Mouse (Mus musculus) cerebellum, adult 9-10 months (tissue): Measurements from ENCODE around the gene Nupr1l.
"Not testable (repeated sequence)": the region's sequence is repeated elsewhere in the genome, so short reads cannot be mapped to it uniquely, and the experiment has no call there.

Experiments
- DNase-seq: peaks from one replicate; pipeline ENCODE4 v3.0.0; 2022

Nupr1l gene

DNA sequence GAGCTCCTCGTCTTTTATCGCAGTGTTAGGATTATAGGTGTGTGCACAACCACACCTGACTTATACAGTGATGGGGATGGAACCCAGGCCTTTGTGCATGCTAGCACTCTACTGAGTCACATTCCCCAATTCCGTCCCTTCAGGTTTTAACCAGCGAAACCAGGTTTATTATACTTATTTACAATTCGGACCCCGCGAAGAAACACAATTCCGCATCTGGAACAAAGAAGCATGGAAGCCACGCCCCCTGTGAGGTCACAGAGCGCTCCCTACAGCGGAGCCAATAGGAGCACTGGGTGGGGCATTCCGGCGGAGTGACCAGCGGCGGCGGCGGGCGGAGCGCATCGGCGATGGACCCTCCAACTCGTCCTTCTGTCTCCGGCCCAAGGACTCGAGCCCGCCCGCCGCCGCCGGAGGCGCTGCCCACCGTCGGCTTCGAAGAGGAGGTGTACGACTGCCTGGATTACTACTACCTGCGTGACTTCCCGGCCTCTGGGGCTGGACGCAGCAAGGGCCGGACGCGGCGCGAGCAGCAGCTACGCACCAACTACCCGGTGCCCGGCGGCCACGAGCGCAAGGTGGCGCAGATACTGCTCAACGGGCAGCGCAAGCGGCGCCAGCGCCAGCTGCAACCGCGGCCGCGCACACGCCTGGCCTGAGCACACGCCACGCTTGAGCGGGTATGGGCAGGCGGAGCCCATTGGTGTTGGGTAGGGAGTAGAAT is at the start of gene Nupr1l:
Gene Nupr1l, plus strand, starts transcription at position 299 of the 724 bp plus-strand sequence.
- peak; percentile 85 for DNase-seq

GRCm38 (mm10) chr5:129862325-129862724 is 46.0 kb upstream of the Nupr1l start:
- DNase-seq = no peak

- no peak for DNase-seq
Measured at GRCm38 (mm10) chr5:129864467-129864866, 43.9 kb upstream of the Nupr1l start.

DNA sequence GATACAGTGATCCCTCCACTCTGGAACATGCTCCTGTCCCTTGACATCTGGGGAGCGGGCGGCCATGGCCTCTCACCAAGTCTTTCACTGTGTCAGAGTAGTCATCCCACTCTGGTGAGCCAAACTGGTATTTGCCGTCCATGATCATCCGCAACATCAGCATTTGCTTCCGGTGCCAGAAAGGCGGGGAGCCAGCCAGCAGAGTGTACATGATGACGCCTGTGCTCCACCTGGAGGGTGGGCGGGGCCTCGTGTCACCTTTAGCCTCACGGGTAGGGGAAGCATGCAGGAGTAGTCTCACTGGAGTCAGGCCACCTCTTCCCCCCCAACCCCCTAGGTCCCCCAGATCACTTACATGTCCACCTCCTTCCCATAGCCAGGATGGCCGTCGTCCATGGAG is 42.5 kb upstream of the Nupr1l start:
- no peak for DNase-seq

DNA sequence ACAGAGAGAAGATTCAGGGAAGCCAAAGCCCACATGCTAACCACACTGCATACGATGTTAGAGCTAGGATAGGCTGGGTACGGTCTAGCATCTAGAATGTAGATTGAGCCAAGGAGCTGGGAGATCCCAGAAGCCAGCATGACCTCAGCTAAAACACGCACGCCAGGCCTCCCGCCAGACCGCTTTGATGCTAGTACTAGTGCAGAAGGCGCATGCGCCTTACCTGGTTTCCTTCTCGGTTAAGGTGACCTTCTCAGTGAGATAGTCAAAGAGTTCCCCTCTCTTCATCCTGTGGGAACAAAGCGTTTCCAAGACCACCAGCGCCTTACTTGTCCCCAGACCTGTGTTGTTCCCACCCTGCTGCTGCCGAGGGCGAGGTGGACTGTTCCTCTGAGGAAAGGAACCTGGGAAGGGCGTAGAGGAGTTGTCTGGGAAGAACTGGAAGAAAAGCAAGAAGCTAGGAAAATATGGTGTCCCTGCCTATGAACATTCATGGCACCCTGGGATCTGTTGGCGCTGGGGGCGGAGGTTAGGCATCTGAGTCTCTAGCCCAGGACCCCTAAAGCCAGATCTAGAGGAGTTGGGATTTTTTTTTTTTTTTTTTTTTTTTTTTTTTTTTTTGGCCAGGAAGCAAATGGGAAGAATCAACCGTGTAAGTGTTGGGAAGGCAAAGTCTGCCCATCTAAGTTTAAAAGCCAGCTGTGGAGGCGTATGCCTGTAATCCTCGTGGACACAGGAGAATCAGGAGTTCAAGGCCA is 38.9 kb upstream of the Nupr1l start:
- no peak for DNase-seq

- no peak for DNase-seq
Measured at GRCm38 (mm10) chr5:129871238-129871637, 37.1 kb upstream of the Nupr1l start.

DNA sequence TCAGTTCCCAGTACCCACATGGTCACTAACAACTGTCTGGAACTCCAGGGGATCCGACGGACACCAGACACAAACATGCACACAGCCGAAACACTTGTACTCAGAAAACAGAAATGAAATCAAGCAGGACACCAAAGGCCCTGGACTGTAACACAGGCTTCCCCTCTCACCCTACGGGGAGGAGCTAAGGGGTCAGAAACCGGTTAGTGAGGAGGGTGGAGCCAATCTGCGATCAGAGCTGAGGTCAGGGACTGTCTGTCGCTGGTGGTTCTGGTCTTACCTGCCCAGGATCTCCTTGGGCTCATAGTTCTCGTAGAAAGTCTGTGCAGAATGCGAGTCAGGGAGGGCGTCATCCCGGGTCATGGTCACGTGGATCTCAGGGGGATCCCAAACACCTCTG is 34.4 kb upstream of the Nupr1l start:
- DNase-seq = no peak

GRCm38 (mm10) chr5:129875098-129875497 is 33.2 kb upstream of the Nupr1l start:
- no peak for DNase-seq

DNA sequence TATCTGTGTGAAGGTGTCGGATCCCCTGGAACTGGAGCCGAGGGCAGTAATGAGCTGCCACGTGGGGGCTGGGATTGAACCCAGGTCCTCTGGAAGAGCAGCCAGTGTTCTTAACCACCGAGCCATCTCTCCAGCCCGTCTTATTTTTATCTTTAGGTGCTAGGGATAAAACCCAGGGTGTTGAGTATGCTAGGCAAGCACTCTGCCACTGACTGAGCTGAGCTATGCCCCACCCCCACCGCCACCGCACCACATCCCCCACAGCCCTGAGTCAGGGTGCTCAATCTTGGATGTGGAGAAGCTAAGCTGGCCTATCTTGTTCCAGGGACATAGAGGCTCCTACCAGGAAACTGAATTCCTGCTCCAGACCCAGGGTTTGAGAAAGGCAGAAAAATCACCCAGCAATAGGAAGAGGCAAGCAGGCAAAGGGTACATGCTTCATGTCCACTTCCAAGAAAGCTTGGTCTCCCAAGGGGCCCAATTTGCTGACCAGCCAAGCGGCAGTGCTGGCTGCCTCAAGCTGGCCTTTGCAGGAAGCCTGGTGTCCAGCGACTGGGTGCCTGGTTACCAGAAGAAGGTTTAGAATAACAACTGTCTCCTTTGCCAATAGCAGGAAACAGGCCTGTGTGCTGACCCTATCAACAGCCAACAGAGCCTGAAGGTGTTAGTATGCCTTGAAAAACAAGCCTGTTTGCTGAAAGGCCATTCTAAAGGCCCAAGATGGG is 30.4 kb upstream of the Nupr1l start:
- no peak for DNase-seq

- no peak for DNase-seq
Measured at GRCm38 (mm10) chr5:129878946-129879345, 29.4 kb upstream of the Nupr1l start.

- DNase-seq = no peak
Measured at GRCm38 (mm10) chr5:129879888-129880287, 28.5 kb upstream of the Nupr1l start.

DNA sequence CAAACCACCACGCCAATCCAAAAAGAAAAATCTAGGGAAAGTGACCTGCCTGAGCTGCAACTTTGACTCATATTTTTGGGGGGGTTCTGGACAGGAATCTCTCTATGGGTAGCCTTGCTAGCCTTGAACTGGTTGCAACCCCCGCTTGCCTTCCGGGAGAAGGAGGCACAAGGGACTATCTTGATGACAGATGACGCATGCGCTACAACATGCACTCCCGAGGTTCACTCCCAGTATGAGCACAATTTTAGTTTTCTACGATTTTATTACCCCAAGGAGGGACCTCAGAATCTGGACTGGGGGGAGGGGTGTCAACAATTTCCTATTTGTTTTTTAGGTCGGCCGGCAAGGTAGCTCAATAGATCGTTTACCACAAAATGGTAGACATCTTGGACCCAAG is 22.1 kb upstream of the Nupr1l start:
- no peak for DNase-seq

- DNase-seq = peak; percentile 99
Measured at GRCm38 (mm10) chr5:129886911-129887636, 21.3 kb upstream of the Nupr1l start, which contains the start of gene Chchd2. TSS of gene Chchd2 (minus strand) at chr5:129887470.

DNA sequence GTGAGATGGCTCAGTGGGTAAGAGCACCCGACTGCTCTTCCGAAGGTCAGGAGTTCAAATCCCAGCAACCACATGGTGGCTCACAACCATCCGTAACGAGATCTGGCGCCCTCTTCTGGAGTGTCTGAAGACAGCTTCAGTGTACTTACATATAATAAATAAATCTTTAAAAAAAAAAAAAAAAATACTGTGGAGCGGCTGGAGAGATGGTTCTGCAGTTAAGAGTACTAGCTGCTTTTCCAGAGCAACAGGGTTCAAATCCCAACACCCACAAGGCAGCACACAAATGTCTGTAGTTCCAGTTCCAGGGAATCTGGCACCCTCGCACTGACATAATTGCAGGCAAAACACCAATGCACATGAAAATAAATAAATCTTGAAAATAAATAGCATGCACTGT is 17.9 kb upstream of the Nupr1l start:
- not testable (repeated sequence) for DNase-seq

DNA sequence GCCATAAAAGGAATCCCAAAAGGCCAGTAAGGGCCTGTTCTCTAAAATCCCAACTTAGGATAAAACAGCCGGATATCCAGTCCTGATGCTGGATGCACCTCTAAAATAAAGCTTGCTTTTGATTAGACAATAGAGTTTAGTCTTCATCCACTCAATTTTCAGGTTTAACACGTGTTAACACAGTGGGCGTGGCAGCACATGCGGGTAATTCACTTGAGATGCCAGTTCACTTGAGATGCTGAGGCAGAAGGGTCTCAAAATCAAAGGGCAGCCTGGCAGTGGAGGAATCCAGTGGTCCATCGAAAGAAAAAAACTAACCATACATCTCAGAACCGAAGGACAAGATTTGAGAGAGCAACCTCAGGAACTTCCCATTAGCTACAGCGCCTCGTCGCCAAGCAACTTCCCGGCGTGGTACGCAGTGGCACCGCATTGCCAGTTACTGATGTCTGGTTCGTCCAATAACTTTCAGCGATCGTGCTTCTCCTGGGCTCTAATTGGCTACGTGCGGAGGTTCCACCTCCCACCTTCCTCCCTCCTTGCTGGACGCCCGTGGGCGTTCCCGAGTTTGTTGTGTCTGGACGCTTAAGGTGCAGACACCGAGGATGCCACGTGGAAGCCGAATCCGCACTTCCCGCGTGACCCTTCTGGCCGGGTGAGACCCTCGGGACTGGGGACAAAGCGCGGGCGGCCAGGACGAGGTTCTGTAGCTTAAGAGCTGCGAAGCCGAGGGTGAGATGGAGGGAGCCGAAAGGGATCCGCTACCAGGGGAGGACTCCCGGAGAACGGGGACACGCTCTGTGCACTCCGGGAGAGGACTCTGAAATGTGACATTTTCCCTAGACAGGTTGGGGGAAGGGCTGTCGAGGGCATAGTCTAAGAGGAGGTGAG is 12.9 kb upstream of the Nupr1l start, which contains the start of gene Zbed5:
Gene Zbed5, plus strand, starts transcription at position 526 of the 891 bp plus-strand sequence.
- DNase-seq = peak; percentile 88

- no peak for DNase-seq
Measured at GRCm38 (mm10) chr5:129898449-129898848, 9.9 kb upstream of the Nupr1l start, which contains the start of gene Phkg1. TSS of gene Phkg1 (minus strand) at chr5:129898549.

DNA sequence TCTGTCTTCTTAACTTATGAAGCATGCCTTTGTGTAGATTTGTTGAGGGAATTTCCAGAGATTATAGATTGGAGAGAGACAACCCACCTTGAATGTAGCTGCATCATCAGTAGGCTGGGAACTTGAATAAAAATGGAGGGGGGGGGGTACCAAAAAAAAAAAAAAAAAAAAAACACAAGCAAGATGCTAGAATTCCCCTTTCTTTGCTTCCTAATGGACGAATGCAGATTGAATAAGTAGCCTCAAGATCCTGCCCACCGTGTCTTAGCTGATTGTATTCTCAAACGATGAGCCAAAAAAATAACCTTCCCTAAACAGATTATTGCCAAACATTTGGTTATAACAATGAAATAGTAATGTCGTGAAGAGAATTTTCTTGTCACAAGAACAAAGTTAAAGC is 565 bp upstream of the Nupr1l start:
- DNase-seq = no peak

DNA sequence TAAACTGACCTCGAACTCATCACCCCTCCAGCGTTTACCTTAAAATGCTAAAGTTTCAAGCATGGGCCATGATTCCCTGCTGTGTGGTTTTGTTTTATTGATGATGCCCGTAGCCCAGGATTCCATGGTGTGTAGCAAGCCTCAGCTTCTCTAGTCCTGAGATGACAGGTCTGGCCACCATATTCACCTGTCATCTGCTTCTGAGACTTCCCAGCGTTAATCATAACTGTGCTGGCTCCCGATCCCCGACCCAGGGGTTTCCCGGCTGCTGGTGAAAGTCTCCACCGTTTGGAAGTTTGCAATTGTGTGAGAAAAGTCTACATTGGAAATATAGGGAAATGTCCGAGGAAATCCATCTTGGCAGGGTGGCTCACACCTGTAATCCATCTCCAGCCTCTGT is 807 bp downstream of the Nupr1l start:
- no peak for DNase-seq

DNA sequence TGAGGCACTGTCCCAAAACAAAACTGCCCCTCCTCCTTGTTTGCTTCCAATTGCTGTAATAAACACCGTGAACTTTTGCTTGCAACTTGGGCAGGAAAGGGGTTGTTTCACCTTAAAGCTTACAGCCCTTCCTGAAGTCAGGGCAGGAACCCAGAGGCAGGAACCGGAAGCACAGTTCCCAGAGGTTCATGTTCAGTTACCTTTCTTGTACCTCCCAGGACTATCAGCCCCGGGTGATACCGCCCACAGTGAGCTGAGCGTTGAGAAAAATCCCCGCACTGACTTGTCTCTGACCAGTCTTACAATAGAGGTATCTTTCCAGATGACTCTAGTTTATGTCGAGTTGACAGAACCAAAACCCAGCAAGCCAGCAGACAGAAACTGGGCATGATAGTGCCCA is 1.3 kb downstream of the Nupr1l start:
- DNase-seq = no peak

DNA sequence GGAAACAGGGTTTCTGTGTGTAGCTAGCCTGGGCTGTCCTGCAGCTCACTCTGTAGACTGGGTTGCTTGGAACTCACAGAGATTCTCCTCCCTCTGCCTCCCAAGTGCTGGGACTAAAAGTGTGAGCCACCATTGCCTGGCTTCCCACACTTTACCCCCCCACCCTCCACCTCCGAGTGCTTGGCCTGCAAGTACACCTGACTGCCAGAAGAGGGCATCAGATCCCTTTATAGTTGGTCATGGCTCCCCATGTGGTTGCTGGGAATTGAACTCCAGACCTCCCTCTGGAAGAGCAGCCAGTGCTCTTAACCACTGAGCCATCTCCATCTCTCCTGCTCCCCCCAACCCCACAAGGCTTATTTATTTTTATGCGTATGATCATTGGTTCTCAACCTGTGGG is 5.7 kb downstream of the Nupr1l start:
- no peak for DNase-seq

DNA sequence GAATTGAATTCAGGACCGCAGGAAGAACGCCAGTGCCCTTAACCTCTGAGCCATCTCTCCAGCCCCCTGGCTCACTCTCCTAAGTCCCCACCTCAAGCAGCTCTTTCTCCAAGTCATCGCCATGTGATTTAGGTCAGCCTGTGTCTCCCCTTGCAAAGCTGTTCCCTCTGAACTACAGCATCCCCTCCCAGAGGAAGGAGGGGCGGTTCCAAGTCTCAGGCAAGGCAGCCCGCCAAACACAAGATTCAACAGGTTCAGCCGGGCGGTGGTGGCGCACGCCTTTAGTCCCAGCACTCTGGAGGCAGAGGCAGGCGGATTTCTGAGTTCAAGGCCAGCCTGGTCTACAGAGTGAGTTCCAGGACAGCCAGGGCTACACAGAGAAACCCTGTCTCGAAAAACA is 7.2 kb downstream of the Nupr1l start:
- DNase-seq = not testable (repeated sequence)
